Mouse (Mus musculus): ENCODE results near the gene Ptprf. TPM values are rescaled to one million over a fixed set of nuclear protein-coding genes. Genes with fewer than 3 reads are reported as not detected.
A peak's percentile ranks its signal among the peaks of the same experiment; 100 is the strongest.

The Ptprf gene
- total RNA-seq, 2 experiments from 2014 or later: 47.2 to 91.8 TPM

DNA sequence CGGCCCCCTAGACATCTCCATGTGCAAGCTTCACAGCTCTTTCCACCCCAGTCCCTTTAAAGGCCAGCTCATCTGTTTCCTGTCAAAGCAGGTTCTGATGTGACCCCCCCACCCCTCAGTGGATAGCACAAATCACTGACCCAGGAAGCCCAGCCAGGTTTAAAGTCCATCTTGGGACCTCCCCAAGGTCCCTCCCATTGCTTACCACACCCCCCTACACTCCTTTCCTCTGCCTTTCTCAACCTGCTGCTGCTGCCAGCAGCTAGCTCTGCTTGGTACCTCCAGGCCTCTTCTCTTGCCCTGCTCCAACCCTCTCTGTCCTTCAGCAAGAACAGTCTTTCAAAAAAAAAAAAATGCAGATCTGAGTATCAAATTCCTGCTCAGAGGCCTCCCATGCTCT is 76.3 kb downstream of the Ptprf start:
- no peak for DNase-seq

GRCm38 (mm10) chr4:118206918-118207640 is 84.1 kb downstream of the Ptprf start:
- peak in 1 of 2 experiments; percentile 19 for DNase-seq

- DNase-seq: no peak
These were observed 85.3 kb downstream of the Ptprf start for GRCm38 (mm10) chr4:118205906-118206305.

- DNase-seq: no peak
These were observed 92.1 kb downstream of the Ptprf start for GRCm38 (mm10) chr4:118199093-118199492.

- no peak for DNase-seq
These were observed 92.6 kb downstream of the Ptprf start for GRCm38 (mm10) chr4:118198606-118199005.

- DNase-seq: no peak
These were observed 95.0 kb downstream of the Ptprf start for GRCm38 (mm10) chr4:118196185-118196584.

GRCm38 (mm10) chr4:118180301-118181080 is 110.7 kb downstream of the Ptprf start:
- no peak for DNase-seq

- DNase-seq: peak; percentile 93 to 95
These were observed 111.5 kb downstream of the Ptprf start, which contains the start of gene Kdm4a for GRCm38 (mm10) chr4:118179467-118180300. Kdm4a (minus strand) TSS chr4:118180043.

DNA sequence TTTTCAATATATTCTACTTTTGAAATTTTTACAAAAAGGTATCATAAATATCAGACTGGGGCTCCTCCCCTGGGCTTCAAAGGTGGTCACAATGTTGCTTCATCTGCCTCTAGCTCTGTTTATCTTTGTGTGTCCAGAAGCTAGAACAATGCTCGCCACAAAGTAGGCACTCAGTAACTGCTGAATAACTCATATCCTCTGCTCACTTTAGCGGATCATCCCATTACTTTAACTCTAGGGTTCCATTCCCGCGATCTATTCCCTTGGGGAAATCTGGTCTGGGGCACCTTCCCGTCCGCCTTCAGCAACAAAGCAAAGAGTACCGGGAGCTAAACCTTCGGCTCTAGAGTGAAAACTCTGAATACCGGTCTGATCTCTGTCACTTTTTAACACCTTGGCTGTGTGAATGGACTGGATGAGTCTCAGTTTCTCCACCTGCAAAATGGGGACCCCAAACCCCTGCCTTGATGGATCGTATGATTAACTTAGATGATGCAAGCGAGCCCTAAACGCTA is 112.2 kb downstream of the Ptprf start:
- DNase-seq: no peak

GRCm38 (mm10) chr4:118172461-118172860 is 118.7 kb downstream of the Ptprf start:
- no peak for DNase-seq

DNA sequence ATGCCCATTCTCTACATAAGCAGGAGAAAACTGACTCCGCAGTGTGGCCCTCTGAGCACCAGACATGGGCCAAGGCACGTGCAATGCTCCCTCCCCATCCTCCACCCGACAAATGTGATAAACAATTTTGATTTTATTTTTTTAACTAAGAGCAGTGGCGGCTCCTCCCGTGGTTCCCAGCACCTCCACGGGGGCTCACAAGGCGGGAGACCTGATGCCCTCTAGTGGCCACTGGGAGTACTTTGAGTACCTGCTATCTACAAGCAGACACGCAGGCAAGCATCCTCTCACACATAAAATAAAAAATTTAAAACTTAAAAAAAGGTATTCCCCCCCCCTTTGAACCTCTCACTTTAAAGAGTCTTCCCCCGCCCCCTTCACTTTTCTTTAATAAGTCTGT is 120.2 kb downstream of the Ptprf start:
- DNase-seq: peak; percentile 22 to 42

DNA sequence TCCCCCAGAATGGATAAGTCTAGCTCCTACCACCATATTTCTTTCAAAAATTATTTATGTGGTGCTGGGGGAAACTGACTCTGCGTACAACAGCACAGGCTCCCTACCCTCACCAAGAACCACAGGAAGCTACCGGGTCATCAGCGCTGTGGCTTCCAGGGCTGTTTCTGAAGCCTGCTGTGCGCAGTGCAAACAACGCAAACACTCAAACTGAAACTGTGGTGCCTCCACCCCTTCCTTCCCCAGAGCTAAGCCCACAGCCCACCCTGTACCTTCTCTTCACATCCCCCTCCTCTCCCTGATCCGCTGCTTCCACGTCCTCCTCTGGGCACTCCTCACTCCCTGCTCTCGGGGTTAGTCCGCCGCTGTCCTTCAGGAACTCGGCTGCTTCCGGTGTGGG is 129.1 kb downstream of the Ptprf start:
- DNase-seq: no peak

Small RNA genes within 50 kb of the gene (microRNA-seq; reads per million reads assigned to microRNA genes)
- gene Mir7226: not detected

Other genes with a start within 250 kb of the Ptprf start
- 10 to 100 TPM; 30.4 to 33.7 TPM for gene St3gal3, start 156.5 kb downstream of the Ptprf start, total RNA-seq (2021)
- gene Kdm4a, start 111.4 kb downstream of the Ptprf start, total RNA-seq (2021): 10 to 100 TPM; 35.7 to 43.4 TPM
- 10 to 100 TPM; 20.0 to 21.6 TPM for gene Szt2, start 117.9 kb upstream of the Ptprf start, total RNA-seq (2021)
- gene Med8, start 117.9 kb upstream of the Ptprf start, total RNA-seq (2021): 10 to 100 TPM; 69.6 to 74.0 TPM
- gene Elovl1, start 136.7 kb upstream of the Ptprf start, total RNA-seq (2021): 100 to 1,000 TPM in 1 of 2 experiments, 10 to 100 TPM in 1; 91.2 to 115 TPM
- 1 to 10 TPM; 7.6 to 8.5 TPM for gene Cdc20, start 145.9 kb upstream of the Ptprf start, total RNA-seq (2021)
- under 1 TPM in 1 of 2 experiments, not detected in 1; 0.13 TPM for gene Mpl, start 166.1 kb upstream of the Ptprf start, total RNA-seq (2021)
- gene Tie1, start 198.7 kb upstream of the Ptprf start, total RNA-seq (2021): 10 to 100 TPM; 31.9 to 61.4 TPM
- gene 2610528J11Rik, start 235.6 kb upstream of the Ptprf start, total RNA-seq (2021): not detected

Data from adrenal gland, postnatal 36 days (tissue).